Mouse (Mus musculus) R1 (cell line): ENCODE data around the gene Ruvbl2.
"Not testable (repeated sequence)": the region's sequence is repeated elsewhere in the genome, so short reads cannot be mapped to it uniquely, and the experiment has no call there.

Source experiments
- DNase-seq: peaks from one replicate; pipeline ENCODE4 v3.0.0-alpha.2; 2018; ENCODE audit warnings: low read depth, low spot score

Ruvbl2 gene

GRCm38 (mm10) chr7:45401521-45402085, 36.3 kb downstream of the Ruvbl2 start:
- DNase-seq, result peak; percentile 73

GRCm38 (mm10) chr7:45396787-45397186, 41.1 kb downstream of the Ruvbl2 start:
- no peak for DNase-seq

- not testable (repeated sequence) for DNase-seq
Observed at GRCm38 (mm10) chr7:45396337-45396775, 41.5 kb downstream of the Ruvbl2 start.

- peak; percentile 100 for DNase-seq
Observed at GRCm38 (mm10) chr7:45395578-45396336, 42.1 kb downstream of the Ruvbl2 start, which contains the start of gene Snrnp70. Snrnp70 (minus strand) TSS chr7:45395742.

- DNase-seq, result peak; percentile 94
Observed at GRCm38 (mm10) chr7:45395129-45395541, 42.8 kb downstream of the Ruvbl2 start.

- peak; percentile 66 for DNase-seq
Observed at GRCm38 (mm10) chr7:45386077-45386476, 51.8 kb downstream of the Ruvbl2 start.

GRCm38 (mm10) chr7:45376057-45376456, 61.8 kb downstream of the Ruvbl2 start:
- DNase-seq, result no peak

- peak; percentile 33 for DNase-seq
Observed at GRCm38 (mm10) chr7:45374620-45375019, 63.3 kb downstream of the Ruvbl2 start.

- peak; percentile 54 for DNase-seq
Observed at GRCm38 (mm10) chr7:45372371-45372770, 65.5 kb downstream of the Ruvbl2 start.
